25 mouse cellular contexts compared by ENCODE assay signal in the genomic region with DNA sequence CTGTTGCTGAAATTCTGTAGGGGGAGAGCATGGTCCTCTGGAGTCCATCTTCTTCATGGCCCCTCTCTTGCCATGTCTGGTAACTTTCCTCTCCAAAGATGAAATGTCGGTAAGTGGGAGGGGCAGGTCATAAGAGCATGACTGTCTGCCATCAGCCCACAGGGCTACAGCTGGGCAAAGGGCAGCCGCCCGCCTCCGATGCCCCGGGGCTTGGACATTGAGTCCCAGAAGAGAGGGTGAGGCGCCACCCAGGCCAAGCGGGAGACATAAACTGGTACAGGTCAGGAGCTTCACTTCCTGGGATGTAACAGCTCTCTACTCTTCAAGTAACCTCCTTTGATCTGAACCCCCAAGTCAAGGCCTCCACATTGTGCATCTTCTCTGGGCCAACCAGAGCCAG. TPM values are rescaled to one million over a fixed set of nuclear protein-coding genes. Genes with fewer than 3 reads are reported as not detected.
A peak's percentile ranks its signal among the peaks of the same experiment; 100 is the strongest.
DNase-seq lines count a peak whose midpoint lies in the region; ATAC-seq and TF ChIP-seq lines count a peak whose summit lies in the region.
"Had no signal": no experiment of that assay in that cellular context is flagged by ENCODE, and none has a peak within 500 bp of the region (broad histone marks: within the 10 kb centered on the region; RNA-seq: fewer than 3 reads in every experiment).

No protein-coding gene starts in this region.

- no peaks in the 10 kb centered on the region for H3K27me3 ChIP-seq in hindbrain, embryonic 10.5 days (ENCODE audit: insufficient read depth, poor library complexity, severe bottlenecking)
- no peaks in the 10 kb centered on the region for H3K27me3 ChIP-seq in hindbrain, embryonic 11.5 days (ENCODE audit: control insufficient read depth, insufficient read depth, low read length)
- no peaks in the 10 kb centered on the region for H3K27me3 ChIP-seq in liver, postnatal 0 days (ENCODE audit: insufficient read depth, low read length)
- no peaks in the 10 kb centered on the region for H3K27me3 ChIP-seq in liver, embryonic 12.5 days (replicated peaks)
- H3K27me3 ChIP-seq in embryonic facial prominence, embryonic 10.5 days (replicated peaks; ENCODE audit: low read depth, poor library complexity, severe bottlenecking), result no peaks in the 10 kb centered on the region
- H3K27me3 ChIP-seq: forebrain, embryonic 13.5 days; hindbrain, embryonic 12.5 days; limb, embryonic 15.5 days had no signal

- peak overlapping the region; percentile 64 for H3K27ac ChIP-seq in hindbrain, embryonic 10.5 days
- no peak overlapping the region for H3K27ac ChIP-seq in hindbrain, embryonic 11.5 days (ENCODE audit: low read depth, low read length)
- no peak overlapping the region for H3K27ac ChIP-seq in liver, postnatal 0 days (ENCODE audit: low read depth)
- H3K27ac ChIP-seq in liver, embryonic 12.5 days, result no peak overlapping the region
- no peak overlapping the region for H3K27ac ChIP-seq in embryonic facial prominence, embryonic 10.5 days (replicated peaks)
- H3K27ac ChIP-seq: forebrain, embryonic 13.5 days; gastrocnemius, adult 2 months; hindbrain, embryonic 12.5 days; hindbrain, postnatal 0 days; limb, embryonic 10.5 days; limb, embryonic 15.5 days had no signal

- H3K36me3 ChIP-seq in hindbrain, embryonic 10.5 days, result no peaks in the 10 kb centered on the region
- no peaks in the 10 kb centered on the region for H3K36me3 ChIP-seq in hindbrain, embryonic 11.5 days (ENCODE audit: control insufficient read depth, insufficient read depth, low read length)
- no peaks in the 10 kb centered on the region for H3K36me3 ChIP-seq in liver, postnatal 0 days (replicated peaks; ENCODE audit: insufficient read depth, low read length)
- H3K36me3 ChIP-seq in liver, embryonic 12.5 days, result no peaks in the 10 kb centered on the region
- no peaks in the 10 kb centered on the region for H3K36me3 ChIP-seq in embryonic facial prominence, embryonic 10.5 days (replicated peaks)
- H3K36me3 ChIP-seq: G1E; hindbrain, embryonic 12.5 days; limb, embryonic 10.5 days; limb, embryonic 15.5 days had no signal

- WGBS in hindbrain, embryonic 10.5 days, result 78% methylated on average over 7 of the region's 7 CpGs
- WGBS in hindbrain, embryonic 11.5 days, result 83% methylated on average over 7 of the region's 7 CpGs
- WGBS in liver, postnatal 0 days (ENCODE audit: insufficient replicate concordance), result 79% methylated on average over 7 of the region's 7 CpGs
- 82% methylated on average over 7 of the region's 7 CpGs for WGBS in liver, embryonic 12.5 days (ENCODE audit: insufficient replicate concordance)
- 72% methylated on average over 7 of the region's 7 CpGs for WGBS in embryonic facial prominence, embryonic 10.5 days

- H3K9me3 ChIP-seq in hindbrain, embryonic 10.5 days, result no peaks in the 10 kb centered on the region
- no peaks in the 10 kb centered on the region for H3K9me3 ChIP-seq in hindbrain, embryonic 11.5 days (ENCODE audit: control insufficient read depth, low read length)
- no peaks in the 10 kb centered on the region for H3K9me3 ChIP-seq in liver, postnatal 0 days (ENCODE audit: low read length)
- H3K9me3 ChIP-seq in liver, embryonic 12.5 days (replicated peaks), result no peaks in the 10 kb centered on the region
- no peaks in the 10 kb centered on the region for H3K9me3 ChIP-seq in embryonic facial prominence, embryonic 10.5 days
- H3K9me3 ChIP-seq: forebrain, embryonic 13.5 days; G1E; hindbrain, embryonic 12.5 days; limb, embryonic 10.5 days; limb, embryonic 15.5 days had no signal

- H3K4me3 ChIP-seq in hindbrain, embryonic 10.5 days, result no peak overlapping the region
- no peak overlapping the region for H3K4me3 ChIP-seq in hindbrain, embryonic 11.5 days (ENCODE audit: low read depth, low read length)
- H3K4me3 ChIP-seq in liver, postnatal 0 days (ENCODE audit: low read depth, low read length), result no peak overlapping the region
- no peak overlapping the region for H3K4me3 ChIP-seq in liver, embryonic 12.5 days
- H3K4me3 ChIP-seq in embryonic facial prominence, embryonic 10.5 days, result no peak overlapping the region
- H3K4me3 ChIP-seq: forebrain, embryonic 13.5 days; gastrocnemius, adult 2 months; hindbrain, embryonic 12.5 days; limb, embryonic 10.5 days; limb, embryonic 15.5 days had no signal

- H3K9ac ChIP-seq in hindbrain, embryonic 11.5 days (ENCODE audit: low read depth, low read length), result no peak overlapping the region
- no peak overlapping the region for H3K9ac ChIP-seq in liver, postnatal 0 days (replicated peaks)
- no peak overlapping the region for H3K9ac ChIP-seq in liver, embryonic 12.5 days
- H3K9ac ChIP-seq: forebrain, embryonic 13.5 days; hindbrain, embryonic 12.5 days; limb, embryonic 15.5 days had no signal

- H3K4me1 ChIP-seq in hindbrain, embryonic 10.5 days (replicated peaks), result peaks cover 48% of the 10 kb centered on the region
- H3K4me1 ChIP-seq in hindbrain, embryonic 11.5 days (replicated peaks; ENCODE audit: control insufficient read depth, insufficient read depth, low read length), result no peaks in the 10 kb centered on the region; the same call in 1 of the 2 replicates
- H3K4me1 ChIP-seq in liver, postnatal 0 days (ENCODE audit: insufficient read depth), result peaks cover 16% of the 10 kb centered on the region
- H3K4me1 ChIP-seq in liver, embryonic 12.5 days, result peaks cover 25% of the 10 kb centered on the region
- peaks cover 41% of the 10 kb centered on the region for H3K4me1 ChIP-seq in embryonic facial prominence, embryonic 10.5 days

- TF ChIP-seq EP300 in liver, postnatal 0 days (IDR thresholded peaks at IDR 0.05; ENCODE audit: low read depth), result no peak

- ATAC-seq in hindbrain, embryonic 11.5 days (ENCODE audit: low FRiP score), result no peak
- ATAC-seq in liver, postnatal 0 days, result no peak
- no peak for ATAC-seq in liver, embryonic 12.5 days
- ATAC-seq: forebrain, embryonic 13.5 days; hindbrain, postnatal 0 days; midbrain, embryonic 16.5 days had no signal

- no peak for DNase-seq in hindbrain, embryonic 10.5 days (ENCODE audit: low spot score)
- no peak for DNase-seq in hindbrain, embryonic 11.5 days (ENCODE audit: low spot score)
- DNase-seq in liver, postnatal 0 days, result peak; percentile 13
- peak; percentile 73 for DNase-seq in kidney, postnatal 14 days
- DNase-seq in frontal cortex, postnatal 36 days (ENCODE audit: low spot score in 2 of 2), result no peak
- no peak for DNase-seq in embryonic facial prominence, embryonic 10.5 days (ENCODE audit: low spot score)
- DNase-seq: adrenal gland, adult 8-10 months; cerebellum, adult 8-10 months; cerebellum, postnatal 25 days; gastrocnemius, adult 2 months; heart, postnatal 14 days; layer of hippocampus, postnatal 36 days; lung, postnatal 36 days; right cerebral cortex, adult 18-20 months; thymus, adult 2 months; thymus, postnatal 4 days had no signal

- no peak for TF ChIP-seq CTCF in liver, postnatal 0 days (IDR thresholded peaks at IDR 0.05; ENCODE audit: low read depth)

- no peak overlapping the region for H3K4me2 ChIP-seq in hindbrain, embryonic 11.5 days (replicated peaks; ENCODE audit: low read depth, low read length)
- H3K4me2 ChIP-seq in liver, postnatal 0 days (ENCODE audit: low read depth, low read length), result no peak overlapping the region
- no peak overlapping the region for H3K4me2 ChIP-seq in liver, embryonic 12.5 days
- H3K4me2 ChIP-seq: forebrain, embryonic 13.5 days; hindbrain, embryonic 12.5 days; limb, embryonic 15.5 days; midbrain, embryonic 11.5 days had no signal

RNA-seq across cellular contexts. Expression of a gene that starts 30.9 kb away (rescaled TPM):
- polyA plus RNA-seq in hindbrain, embryonic 10.5 days (2016; fragmentation: Nextera tagmentation; extraction: Ambion mirVana), result 2.1 and 3.6 TPM in 2 replicates
- 2.4 and 3.0 TPM in 2 replicates for polyA plus RNA-seq in hindbrain, embryonic 11.5 days (2014; fragmentation: Nextera tagmentation; extraction: Ambion mirVana)
- 0.11 and 0.14 TPM in 2 replicates for polyA plus RNA-seq in liver, postnatal 0 days (2015; fragmentation: Nextera tagmentation; extraction: Ambion mirVana)
- 0.10 and 0.11 TPM in 2 replicates for polyA plus RNA-seq in liver, embryonic 12.5 days (2016; fragmentation: Nextera tagmentation; extraction: Ambion mirVana)
- polyA plus RNA-seq in embryonic facial prominence, embryonic 10.5 days (2016; fragmentation: Nextera tagmentation; extraction: Ambion mirVana), result 0.38 and 0.79 TPM in 2 replicates
- polyA plus RNA-seq: G1E had no signal

RNA-seq across cellular contexts. Expression of a gene that starts 44.3 kb away (rescaled TPM):
- polyA plus RNA-seq in hindbrain, embryonic 10.5 days (2016; fragmentation: Nextera tagmentation; extraction: Ambion mirVana), result 0.71 and 1.7 TPM in 2 replicates
- 3.2 and 3.3 TPM in 2 replicates for polyA plus RNA-seq in hindbrain, embryonic 11.5 days (2014; fragmentation: Nextera tagmentation; extraction: Ambion mirVana)
- 5.5 and 6.3 TPM in 2 replicates for polyA plus RNA-seq in liver, postnatal 0 days (2015; fragmentation: Nextera tagmentation; extraction: Ambion mirVana)
- 0.69 and 0.81 TPM in 2 replicates for polyA plus RNA-seq in liver, embryonic 12.5 days (2016; fragmentation: Nextera tagmentation; extraction: Ambion mirVana)
- polyA plus RNA-seq in embryonic facial prominence, embryonic 10.5 days (2016; fragmentation: Nextera tagmentation; extraction: Ambion mirVana), result 0.74 and 0.91 TPM in 2 replicates

Comparison
In these comparisons a context has a peak if more than half of its experiments do, and no peak if none do; other contexts are left out.
1. DNase-seq: peak in liver, postnatal 0 days (single experiment) and kidney, postnatal 14 days (single experiment); none in hindbrain, embryonic 10.5 days (single experiment), hindbrain, embryonic 11.5 days (single experiment), frontal cortex, postnatal 36 days (0 of 2) and embryonic facial prominence, embryonic 10.5 days (single experiment).